Mouse (Mus musculus) testis, adult 2 months (tissue): ENCODE data around the gene Ccdc124. TPM values are rescaled to one million over a fixed set of nuclear protein-coding genes. Genes with fewer than 3 reads are reported as not detected.
A peak's percentile ranks its signal among the peaks of the same experiment; 100 is the strongest.

Source experiments
- H3K27ac ChIP-seq: fragments of 200-500 bp; 2 replicates; pipeline ENCODE4 v1.5.1; 2012; ENCODE audit warnings: low read depth, low read length; ENCODE audit not compliant: control insufficient read depth, insufficient read depth
- H3K27me3 ChIP-seq: fragments of 200-500 bp; 2 replicates; pipeline ENCODE4 v1.6.1; 2012; ENCODE audit warnings: mild to moderate bottlenecking, low read length, moderate library complexity; ENCODE audit not compliant: control insufficient read depth, insufficient read depth
- H3K36me3 ChIP-seq: fragments of 200-500 bp; 2 replicates; pipeline ENCODE4 v1.6.1; 2012; ENCODE audit warnings: mild to moderate bottlenecking, low read length; ENCODE audit not compliant: control insufficient read depth, insufficient read depth
- H3K4me1 ChIP-seq: fragments of 200-500 bp; 2 replicates; pipeline ENCODE4 v1.6.1; 2012; ENCODE audit warnings: low read length; ENCODE audit not compliant: control insufficient read depth, insufficient read depth
- H3K4me3 ChIP-seq: fragments of 200-500 bp; 2 replicates; pipeline ENCODE4 v1.5.1; 2012; ENCODE audit warnings: low read depth, mild to moderate bottlenecking, low read length, moderate library complexity, mixed read lengths; ENCODE audit not compliant: control insufficient read depth
- CTCF ChIP-seq: fragments of 200-500 bp; IDR thresholded peaks from 2 replicates; pipeline ENCODE4 v1.5.1; 2012; ENCODE audit warnings: low read depth, mild to moderate bottlenecking, inconsistent platforms, low read length, moderate library complexity; ENCODE audit not compliant: control insufficient read depth, insufficient read depth, insufficient replicate concordance
- POLR2A ChIP-seq: fragments of 200-500 bp; IDR thresholded peaks from 2 replicates; pipeline ENCODE4 v1.6.1; 2012; ENCODE audit warnings: low read depth, mild to moderate bottlenecking, inconsistent platforms, low read length, moderate library complexity; ENCODE audit not compliant: control insufficient read depth
- polyA plus RNA-seq: library from polyadenylated mRNA; depleted of rRNA; stranded (reverse); fragments of >200 nt; gene quantifications from 2 replicates; pipeline ENCODE4 v1.2.3, GENCODE M21; 2012

The Ccdc124 gene
- polyA plus RNA-seq, 1 experiment = 51.3 TPM

GRCm38 (mm10) chr8:70850947-70851346 lies 22.8 kb downstream of the Ccdc124 start:
- TF ChIP-seq POLR2A = no peak
- no peak for TF ChIP-seq CTCF
- Histone ChIP-seq H3K27me3 (no peaks in the 10 kb centered on the region), H3K4me1 (no peaks in the 10 kb centered on the region), H3K27ac (no peak overlapping the region), H3K36me3 (no peaks in the 10 kb centered on the region), H3K4me3 (no peak overlapping the region)

GRCm38 (mm10) chr8:70850132-70850845 lies 23.4 kb downstream of the Ccdc124 start:
- TF ChIP-seq CTCF (no peak), POLR2A (no peak)
- H3K4me1 ChIP-seq = no peaks in the 10 kb centered on the region
- H3K27me3 ChIP-seq = no peaks in the 10 kb centered on the region
- H3K4me3 ChIP-seq = no peak overlapping the region
- H3K36me3 ChIP-seq = no peaks in the 10 kb centered on the region
- no peak overlapping the region for H3K27ac ChIP-seq

GRCm38 (mm10) chr8:70849333-70849990 lies 24.3 kb downstream of the Ccdc124 start:
- H3K27me3 ChIP-seq = no peaks in the 10 kb centered on the region
- no peaks in the 10 kb centered on the region for H3K36me3 ChIP-seq
- TF ChIP-seq CTCF (no peak), POLR2A (no peak)
- no peak overlapping the region for H3K4me3 ChIP-seq
- H3K27ac ChIP-seq = no peak overlapping the region
- no peaks in the 10 kb centered on the region for H3K4me1 ChIP-seq

GRCm38 (mm10) chr8:70846371-70847154 lies 27.2 kb downstream of the Ccdc124 start:
- H3K4me3 ChIP-seq = no peak overlapping the region
- no peak overlapping the region for H3K27ac ChIP-seq
- no peaks in the 10 kb centered on the region for H3K27me3 ChIP-seq
- no peaks in the 10 kb centered on the region for H3K36me3 ChIP-seq
- no peak for TF ChIP-seq POLR2A
- TF ChIP-seq CTCF = no peak
- peaks cover 1% of the 10 kb centered on the region for H3K4me1 ChIP-seq

- H3K27me3 ChIP-seq = no peaks in the 10 kb centered on the region
- no peak overlapping the region for H3K27ac ChIP-seq
- H3K36me3 ChIP-seq = no peaks in the 10 kb centered on the region
- no peak overlapping the region for H3K4me3 ChIP-seq
- TF ChIP-seq POLR2A (no peak), CTCF (no peak)
- H3K4me1 ChIP-seq = peaks cover 10% of the 10 kb centered on the region
These were observed 28.6 kb downstream of the Ccdc124 start for GRCm38 (mm10) chr8:70845108-70845507.

- Histone ChIP-seq H3K4me3 (no peak overlapping the region), H3K4me1 (peaks cover 10% of the 10 kb centered on the region)
These were observed 29.2 kb downstream of the Ccdc124 start for GRCm38 (mm10) chr8:70844523-70844922.

GRCm38 (mm10) chr8:70843941-70844340 lies 29.8 kb downstream of the Ccdc124 start:
- Histone ChIP-seq H3K27me3 (no peaks in the 10 kb centered on the region), H3K4me3 (no peak overlapping the region), H3K27ac (no peak overlapping the region), H3K36me3 (no peaks in the 10 kb centered on the region), H3K4me1 (peaks cover 11% of the 10 kb centered on the region)
- TF ChIP-seq POLR2A (no peak), CTCF (no peak)

More at GRCm38 (mm10) chr8:70844523-70844922, 29.2 kb downstream of the Ccdc124 start:
- TF ChIP-seq POLR2A (no peak), CTCF (peak; percentile 86)
- Histone ChIP-seq H3K27me3 (no peaks in the 10 kb centered on the region), H3K27ac (no peak overlapping the region), H3K36me3 (no peaks in the 10 kb centered on the region)
